Mouse (Mus musculus) inflammation-experienced regulatory T-cells (primary cell): ENCODE data around the gene En2. TPM values are rescaled to one million over a fixed set of nuclear protein-coding genes. Genes with fewer than 3 reads are reported as not detected.

Experiments used
- polyA plus RNA-seq, 2 experiments: library from polyadenylated mRNA; unstranded; fragments of 100-300 nt; shearing (Covaris generic); gene quantifications; one replicate each; pipeline ENCODE4 v1.2.1; 2017

En2 gene
- under 1 TPM in 1 of 2 experiments, not detected in 1; 0.18 TPM for polyA plus RNA-seq

GRCm38 (mm10) chr5:28165358-28166255, at the start of gene En2:
En2 (plus strand) TSS chr5:28165694.

Other genes starting within 250 kb of the En2 start
- gene Insig1, start 94.3 kb upstream of the En2 start, polyA plus RNA-seq = 10 to 100 TPM; 21.8 to 24.8 TPM
- gene Cnpy1, start 80.1 kb downstream of the En2 start, polyA plus RNA-seq = under 1 TPM in 1 of 2 experiments, not detected in 1; 0.55 TPM
- gene Rbm33, start 151.4 kb downstream of the En2 start, polyA plus RNA-seq = 10 to 100 TPM; 31.2 to 33.0 TPM